Mouse (Mus musculus) gastrocnemius, adult 8-10 months (tissue): ENCODE results near the gene H2-T23. TPM values are rescaled to one million over a fixed set of nuclear protein-coding genes. Genes with fewer than 3 reads are reported as not detected.
"Not testable (repeated sequence)": the region's sequence is repeated elsewhere in the genome, so short reads cannot be mapped to it uniquely, and the experiment has no call there.

Source experiments
- DNase-seq, 2 experiments: peaks; one replicate each; pipeline ENCODE4 v3.0.0; 2022; ENCODE audit warnings: low spot score in 2 of 2
- total RNA-seq, 4 experiments: library from RNA; stranded (reverse); gene quantifications; 2 replicates each; pipeline ENCODE4 v1.2.4; 2022

H2-T23 gene
- total RNA-seq, 4 experiments from 2014 or later: 5.6 to 9.3 (median 7.1) TPM

- no peak for DNase-seq
These were observed 8.7 kb downstream of the H2-T23 start for GRCm38 (mm10) chr17:36023710-36024654.

GRCm38 (mm10) chr17:36022922-36023321 is 9.7 kb downstream of the H2-T23 start:
- DNase-seq: no peak

- DNase-seq: no peak
These were observed 10.6 kb downstream of the H2-T23 start for GRCm38 (mm10) chr17:36022098-36022497.

GRCm38 (mm10) chr17:36021309-36021708 is 11.3 kb downstream of the H2-T23 start:
- DNase-seq: no peak

- DNase-seq: peak; percentile 42 to 46
These were observed 12.2 kb downstream of the H2-T23 start, which contains the start of gene H2-T24 for GRCm38 (mm10) chr17:36020191-36021073. TSS of gene H2-T24 (minus strand) at chr17:36020560.

- DNase-seq: no peak
These were observed 13.1 kb downstream of the H2-T23 start for GRCm38 (mm10) chr17:36019519-36019918.

- no peak for DNase-seq
These were observed 13.7 kb downstream of the H2-T23 start for GRCm38 (mm10) chr17:36018979-36019378.

- no peak for DNase-seq
These were observed 15.6 kb downstream of the H2-T23 start for GRCm38 (mm10) chr17:36017046-36017445.

- no peak for DNase-seq
These were observed 17.7 kb downstream of the H2-T23 start for GRCm38 (mm10) chr17:36014977-36015376.

GRCm38 (mm10) chr17:36004409-36004808 is 28.2 kb downstream of the H2-T23 start:
- not testable (repeated sequence) for DNase-seq

GRCm38 (mm10) chr17:36003331-36003730 is 29.3 kb downstream of the H2-T23 start:
- no peak for DNase-seq

- no peak for DNase-seq
These were observed 30.7 kb downstream of the H2-T23 start for GRCm38 (mm10) chr17:36001966-36002365.

- no peak for DNase-seq
These were observed 31.3 kb downstream of the H2-T23 start for GRCm38 (mm10) chr17:36001121-36001897.

- no peak for DNase-seq
These were observed 32.3 kb downstream of the H2-T23 start for GRCm38 (mm10) chr17:36000349-36000748.

- no peak for DNase-seq
These were observed 33.3 kb downstream of the H2-T23 start for GRCm38 (mm10) chr17:35999356-35999755.

- DNase-seq: no peak
These were observed 33.9 kb downstream of the H2-T23 start for GRCm38 (mm10) chr17:35998545-35999305.

GRCm38 (mm10) chr17:35997713-35998510 is 34.7 kb downstream of the H2-T23 start:
- DNase-seq: no peak

GRCm38 (mm10) chr17:35996949-35997348 is 35.7 kb downstream of the H2-T23 start:
- peak; percentile 89 to 95 for DNase-seq

- no peak for DNase-seq
These were observed 37.8 kb downstream of the H2-T23 start for GRCm38 (mm10) chr17:35994879-35995240.
